Mouse (Mus musculus): ENCODE data around the gene Disc1. TPM values are rescaled to one million over a fixed set of nuclear protein-coding genes. Genes with fewer than 3 reads are reported as not detected.

Gene Disc1
- total RNA-seq (2021) = 1 to 10 TPM; 1.3 to 2.3 TPM
- long read RNA-seq, experiment 1 = 0 reads
- long read RNA-seq, experiment 2 = 0 reads

- DNase-seq (ENCODE audit: low spot score in 2 of 2) = peak in 1 of 2 experiments; percentile 52
Observed at GRCm38 (mm10) chr8:125053505-125054435, at the start of gene Disc1. Gene Disc1 (plus strand): TSS chr8:125054195.

DNA sequence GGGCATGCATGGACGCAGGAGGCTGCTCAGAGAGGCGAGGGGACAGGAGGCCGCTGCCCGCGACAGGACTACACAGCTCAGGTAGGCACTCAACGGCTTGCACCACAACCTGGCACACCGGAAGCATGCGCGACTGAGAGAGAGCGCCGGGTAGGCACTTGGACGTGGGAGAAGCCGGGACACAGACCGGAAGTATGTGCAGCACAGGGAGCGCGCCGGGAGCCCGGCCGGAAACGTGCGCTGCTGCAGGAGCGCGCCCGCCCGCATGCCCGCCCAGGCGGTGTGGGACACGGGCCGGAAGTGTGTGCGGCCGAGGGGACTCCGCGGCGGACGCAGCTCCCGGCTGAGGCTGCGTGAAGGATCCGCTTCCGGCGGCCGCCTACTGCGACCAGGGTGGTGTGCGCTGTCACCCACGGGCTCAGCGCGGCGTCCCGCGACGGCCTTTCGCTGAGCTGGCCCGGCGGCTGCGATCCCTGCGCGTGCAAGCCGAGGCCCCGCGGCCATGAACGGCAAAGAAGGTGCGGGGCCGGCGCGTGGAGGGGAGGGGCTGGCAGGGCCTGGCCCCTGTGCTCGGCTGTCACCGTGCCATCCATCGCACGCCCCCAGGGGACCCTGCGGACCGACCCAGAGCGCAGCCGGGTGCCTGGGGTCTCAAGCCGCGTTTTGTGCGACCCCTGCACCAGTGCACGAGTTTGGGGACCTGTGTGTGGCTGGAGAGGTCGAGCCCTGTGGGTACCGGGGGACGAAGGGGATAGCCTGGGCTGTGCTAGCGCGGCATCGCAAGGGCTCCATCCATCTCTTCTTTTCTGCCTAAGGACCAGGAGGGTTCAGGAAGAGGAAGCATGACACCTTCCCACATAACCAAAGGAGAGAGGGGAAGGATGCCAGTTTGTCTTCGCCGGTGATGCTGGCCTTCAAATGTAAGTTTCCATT, 41.0 kb upstream of the Disc1 start, which contains the start of gene Tsnax:
Gene Tsnax, plus strand, starts transcription at position 303 of the 933 bp plus-strand sequence.
- peak; percentile 88 to 90 for DNase-seq (ENCODE audit: low spot score in 2 of 2)

GRCm38 (mm10) chr8:125024085-125024484, 29.9 kb upstream of the Disc1 start:
- no peak for DNase-seq (ENCODE audit: low spot score in 2 of 2)

GRCm38 (mm10) chr8:125027211-125027610, 26.8 kb upstream of the Disc1 start:
- no peak for DNase-seq (ENCODE audit: low spot score in 2 of 2)

GRCm38 (mm10) chr8:125028841-125029240, 25.2 kb upstream of the Disc1 start:
- DNase-seq (ENCODE audit: low spot score in 2 of 2) = no peak

GRCm38 (mm10) chr8:125031276-125031675, 22.7 kb upstream of the Disc1 start:
- no peak for DNase-seq (ENCODE audit: low spot score in 2 of 2)

GRCm38 (mm10) chr8:125034669-125035068, 19.3 kb upstream of the Disc1 start:
- peak; percentile 62 to 69 for DNase-seq (ENCODE audit: low spot score in 2 of 2)

GRCm38 (mm10) chr8:125037081-125037480, 16.9 kb upstream of the Disc1 start:
- DNase-seq (ENCODE audit: low spot score in 2 of 2) = no peak

DNA sequence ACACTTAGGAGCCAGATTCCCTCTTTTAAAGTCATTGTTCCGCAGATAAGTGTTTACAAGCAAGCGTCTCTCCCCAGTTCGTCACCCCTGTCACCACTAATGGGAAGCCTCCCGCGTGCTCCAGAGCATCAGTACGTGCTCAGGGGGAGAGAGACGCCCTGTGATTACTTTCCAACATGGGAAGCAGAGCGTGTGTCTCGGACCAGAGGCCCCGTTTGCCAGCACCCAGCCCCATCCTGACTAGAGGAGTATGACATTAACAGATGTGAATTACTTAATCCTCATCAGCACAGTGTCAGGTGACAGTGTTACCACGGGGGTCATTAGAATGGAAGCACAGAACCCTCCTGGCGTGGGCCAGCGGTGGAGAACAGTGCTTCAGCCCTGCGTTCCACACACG, 15.3 kb upstream of the Disc1 start:
- no peak for DNase-seq (ENCODE audit: low spot score in 2 of 2)

- DNase-seq (ENCODE audit: low spot score in 2 of 2) = no peak
Observed at GRCm38 (mm10) chr8:125040587-125041375, 13.2 kb upstream of the Disc1 start.

DNA sequence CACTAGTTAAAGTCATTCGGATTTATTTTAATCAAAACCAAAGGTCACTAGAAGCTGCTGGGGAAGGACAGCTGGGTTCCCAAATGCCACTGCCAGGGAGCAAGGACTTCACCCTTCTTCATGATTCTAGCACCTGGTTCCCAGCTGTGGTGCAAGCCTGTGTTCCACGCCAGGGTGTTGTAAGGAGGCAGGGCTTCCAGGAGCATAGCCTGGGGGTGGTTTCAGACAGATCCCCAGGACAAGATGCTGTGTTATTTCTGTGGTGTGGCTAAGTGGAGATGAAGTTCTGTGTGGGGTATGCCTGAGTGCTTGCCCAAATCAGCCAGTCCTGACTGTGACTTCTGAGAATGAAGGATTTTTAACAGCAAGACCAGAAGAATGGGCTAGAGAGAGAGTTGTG, 12.5 kb upstream of the Disc1 start:
- no peak for DNase-seq (ENCODE audit: low spot score in 2 of 2)

- no peak for DNase-seq (ENCODE audit: low spot score in 2 of 2)
Observed at GRCm38 (mm10) chr8:125043394-125043793, 10.6 kb upstream of the Disc1 start.

DNA sequence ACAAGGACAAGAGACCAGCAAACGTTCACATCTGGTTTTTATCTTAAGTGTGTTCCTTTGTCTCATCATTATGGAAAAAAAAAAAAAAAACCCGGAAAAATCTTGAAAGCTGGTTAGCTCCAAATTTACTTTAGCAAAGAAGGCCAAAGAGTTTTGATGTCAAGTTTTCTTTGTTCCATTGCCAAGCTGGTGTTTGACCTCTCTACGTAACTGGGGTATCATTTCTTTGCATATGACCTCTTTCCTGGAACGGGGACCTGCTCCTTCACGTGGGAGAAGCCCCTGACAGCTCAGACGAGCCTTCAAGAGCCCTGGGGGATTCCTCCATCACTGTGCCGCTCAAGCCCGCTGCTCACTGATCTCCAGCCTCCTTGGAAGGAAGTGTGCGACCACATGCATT, 10.1 kb upstream of the Disc1 start:
- no peak for DNase-seq (ENCODE audit: low spot score in 2 of 2)

- no peak for DNase-seq (ENCODE audit: low spot score in 2 of 2)
Observed at GRCm38 (mm10) chr8:125045760-125046159, 8.2 kb upstream of the Disc1 start.

GRCm38 (mm10) chr8:125049051-125049750, 4.8 kb upstream of the Disc1 start:
- no peak for DNase-seq (ENCODE audit: low spot score in 2 of 2)

DNA sequence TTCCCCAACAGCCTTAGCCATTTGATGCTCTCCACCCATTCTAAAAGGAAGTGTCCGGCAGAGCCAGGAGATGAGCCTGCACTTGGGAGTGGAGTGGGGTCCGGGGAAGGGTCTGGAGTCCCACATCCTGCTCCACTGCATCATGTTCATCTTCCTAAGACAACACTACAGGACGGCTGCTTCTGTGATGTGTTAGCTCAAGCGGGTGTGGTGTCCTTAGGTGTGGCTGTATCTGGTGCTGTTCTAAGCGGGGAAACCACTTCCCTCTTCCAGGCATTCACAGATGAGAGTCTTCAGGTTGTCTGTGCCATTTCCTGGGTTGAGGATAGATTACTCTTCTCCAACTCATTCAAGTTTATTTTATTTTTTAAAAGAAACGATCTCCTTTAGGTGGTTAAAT, 4.2 kb upstream of the Disc1 start:
- DNase-seq (ENCODE audit: low spot score in 2 of 2) = no peak

DNA sequence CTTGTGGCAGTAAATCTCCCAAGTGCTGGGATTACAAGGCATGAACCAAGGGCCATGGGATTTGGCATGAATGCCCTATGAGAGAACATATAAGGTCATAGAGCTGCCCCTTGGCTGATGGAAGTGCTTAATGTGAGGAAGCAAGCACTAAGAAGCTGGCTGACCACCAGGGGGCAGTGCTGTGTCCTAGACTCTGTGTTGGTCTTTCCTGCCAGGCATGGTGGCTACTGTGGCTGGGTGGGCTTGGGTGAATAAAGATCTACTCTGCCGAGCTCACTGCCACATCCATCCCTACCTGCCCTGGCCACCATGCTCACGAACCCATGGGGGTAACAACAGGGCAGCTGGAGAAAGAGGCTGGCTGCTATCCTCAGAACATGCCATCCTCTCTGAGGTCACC, 2.0 kb upstream of the Disc1 start:
- DNase-seq (ENCODE audit: low spot score in 2 of 2) = peak; percentile 73 to 79

GRCm38 (mm10) chr8:125054436-125054810, 428 bp downstream of the Disc1 start:
- peak in 1 of 2 experiments; percentile 49 for DNase-seq (ENCODE audit: low spot score in 2 of 2)

DNA sequence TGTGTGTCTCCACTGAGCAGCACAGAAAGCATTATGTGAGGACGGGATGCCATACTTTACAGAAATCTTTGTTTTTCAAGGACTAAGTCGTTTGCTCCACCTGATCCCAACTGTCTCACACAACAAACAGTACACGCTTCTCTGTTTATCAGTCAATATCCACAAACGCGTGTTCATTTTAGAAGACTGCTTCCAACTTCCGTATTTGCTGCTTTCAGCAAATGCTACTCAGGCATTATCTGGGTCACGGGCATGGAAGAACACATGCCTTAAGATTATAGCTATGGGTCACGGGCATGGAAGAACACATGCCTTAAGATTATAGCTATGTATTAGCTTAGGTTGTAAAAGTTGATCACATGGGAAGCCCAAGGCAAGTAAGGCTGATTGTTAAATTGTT, 6.9 kb downstream of the Disc1 start:
- no peak for DNase-seq (ENCODE audit: low spot score in 2 of 2)

DNA sequence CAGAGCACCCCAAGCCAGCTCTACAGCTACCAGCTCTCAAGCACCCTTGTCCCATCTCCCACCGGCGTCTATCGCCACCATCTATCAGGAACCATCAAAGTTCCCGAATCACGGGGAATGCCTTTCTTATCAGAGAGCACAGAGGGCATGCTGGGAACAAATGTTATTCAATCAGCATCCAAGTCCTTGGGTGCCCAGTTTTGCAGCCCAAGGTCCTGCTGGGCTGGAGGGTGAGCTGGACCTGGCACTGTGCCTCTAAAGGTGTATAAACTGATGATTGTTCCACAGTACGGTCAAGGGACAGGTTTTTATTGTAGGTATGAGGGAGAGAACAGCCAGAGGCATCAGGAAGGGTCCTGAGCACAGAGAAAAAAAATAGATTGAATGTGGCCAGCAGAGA, 11.6 kb downstream of the Disc1 start:
- DNase-seq (ENCODE audit: low spot score in 2 of 2) = no peak

Measured in adrenal gland, adult 18-20 months (tissue).